Mouse (Mus musculus): ENCODE measurements around the gene Top2a. TPM values are rescaled to one million over a fixed set of nuclear protein-coding genes. Genes with fewer than 3 reads are reported as not detected.

The Top2a gene
- polyA plus RNA-seq, 1 experiment from 2014 or later = 431 TPM

GRCm38 (mm10) chr11:99042834-99043431, 18.9 kb upstream of the Top2a start:
- H3K4me3 ChIP-seq (ENCODE audit: low read depth, low read length) = peak overlapping the region; percentile 10
- no peak overlapping the region for H3K27ac ChIP-seq (ENCODE audit: low read depth, low read length)
- H3K4me1 ChIP-seq (ENCODE audit: control insufficient read depth, insufficient read depth, low read length) = peaks cover 20% of the 10 kb centered on the region
- H3K27me3 ChIP-seq (ENCODE audit: control insufficient read depth, insufficient read depth, low read length) = no peaks in the 10 kb centered on the region
- H3K9me3 ChIP-seq (ENCODE audit: control insufficient read depth, low read length) = no peaks in the 10 kb centered on the region
- ATAC-seq (ENCODE audit: low FRiP score) (no peak), DNase-seq (ENCODE audit: low spot score, missing footprints) (no peak)
- no peaks in the 10 kb centered on the region for H3K36me3 ChIP-seq (ENCODE audit: control insufficient read depth, insufficient read depth, low read length)
- H3K4me2 ChIP-seq = peak overlapping the region; percentile 10; the same call in 1 of the 2 replicates
- H3K9ac ChIP-seq (ENCODE audit: low read length) = no peak overlapping the region
- WGBS = 63% methylated on average over 12 of the region's 12 CpGs

DNA sequence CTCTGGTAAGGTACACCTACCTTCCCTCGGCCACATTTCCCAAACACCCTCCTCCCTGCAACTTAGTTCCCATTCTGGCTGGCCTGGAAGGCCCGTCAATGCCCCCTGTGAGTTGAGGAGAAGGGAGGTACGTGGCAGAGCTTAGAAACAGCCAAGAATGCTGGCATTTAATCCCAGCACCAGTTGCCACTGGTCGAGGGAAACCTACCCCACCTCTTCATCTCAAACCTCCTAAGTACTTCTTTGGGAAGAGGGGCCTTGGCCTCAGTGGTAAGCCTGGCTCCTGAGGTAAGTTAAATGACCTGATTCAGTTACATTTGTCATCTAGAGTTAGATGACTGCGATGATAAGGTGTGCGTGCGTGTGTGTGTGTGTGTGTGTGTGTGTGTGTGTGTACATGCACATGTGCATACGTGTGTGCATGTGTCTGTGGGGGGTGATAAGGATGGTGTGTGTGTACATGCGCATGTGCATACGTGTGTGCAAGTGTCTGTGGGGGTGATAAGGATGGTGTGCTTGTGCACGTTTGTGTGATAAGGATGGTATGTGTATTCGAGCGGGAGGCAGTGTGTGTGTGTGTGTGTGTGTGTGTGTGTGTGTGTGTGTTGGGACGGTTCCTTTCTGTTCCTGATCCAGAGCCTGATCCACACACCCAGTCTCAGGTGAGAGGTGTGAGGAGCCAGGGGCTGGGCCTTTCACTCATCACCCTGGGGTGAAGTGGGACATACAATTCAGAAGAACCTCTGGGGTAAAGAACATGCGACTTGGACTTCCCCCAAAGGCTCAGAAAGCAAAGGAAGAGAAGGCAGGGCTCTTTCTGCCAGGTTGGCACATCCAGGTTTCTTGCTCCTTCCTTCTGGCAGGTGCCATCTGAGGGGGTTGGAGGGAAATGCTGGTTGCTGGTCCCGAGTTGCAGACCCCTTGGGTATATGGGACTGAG, 18.1 kb upstream of the Top2a start:
- peak overlapping the region; percentile 93 for H3K4me2 ChIP-seq
- peak; percentile 89 for DNase-seq (ENCODE audit: low spot score, missing footprints)
- H3K27me3 ChIP-seq (ENCODE audit: control insufficient read depth, insufficient read depth, low read length) = no peaks in the 10 kb centered on the region
- H3K4me1 ChIP-seq (ENCODE audit: control insufficient read depth, insufficient read depth, low read length) = peaks cover 20% of the 10 kb centered on the region
- H3K36me3 ChIP-seq (ENCODE audit: control insufficient read depth, insufficient read depth, low read length) = no peaks in the 10 kb centered on the region
- peak overlapping the region; percentile 53 for H3K4me3 ChIP-seq (ENCODE audit: low read depth, low read length)
- ATAC-seq (ENCODE audit: low FRiP score) = no peak
- whole genome bisulfite sequencing = 57% methylated on average over 16 of the region's 16 CpGs
- peak overlapping the region; percentile 88 for H3K27ac ChIP-seq (ENCODE audit: low read depth, low read length)
- no peaks in the 10 kb centered on the region for H3K9me3 ChIP-seq (ENCODE audit: control insufficient read depth, low read length)
- H3K9ac ChIP-seq (ENCODE audit: low read length) = peak overlapping the region; percentile 91

DNA sequence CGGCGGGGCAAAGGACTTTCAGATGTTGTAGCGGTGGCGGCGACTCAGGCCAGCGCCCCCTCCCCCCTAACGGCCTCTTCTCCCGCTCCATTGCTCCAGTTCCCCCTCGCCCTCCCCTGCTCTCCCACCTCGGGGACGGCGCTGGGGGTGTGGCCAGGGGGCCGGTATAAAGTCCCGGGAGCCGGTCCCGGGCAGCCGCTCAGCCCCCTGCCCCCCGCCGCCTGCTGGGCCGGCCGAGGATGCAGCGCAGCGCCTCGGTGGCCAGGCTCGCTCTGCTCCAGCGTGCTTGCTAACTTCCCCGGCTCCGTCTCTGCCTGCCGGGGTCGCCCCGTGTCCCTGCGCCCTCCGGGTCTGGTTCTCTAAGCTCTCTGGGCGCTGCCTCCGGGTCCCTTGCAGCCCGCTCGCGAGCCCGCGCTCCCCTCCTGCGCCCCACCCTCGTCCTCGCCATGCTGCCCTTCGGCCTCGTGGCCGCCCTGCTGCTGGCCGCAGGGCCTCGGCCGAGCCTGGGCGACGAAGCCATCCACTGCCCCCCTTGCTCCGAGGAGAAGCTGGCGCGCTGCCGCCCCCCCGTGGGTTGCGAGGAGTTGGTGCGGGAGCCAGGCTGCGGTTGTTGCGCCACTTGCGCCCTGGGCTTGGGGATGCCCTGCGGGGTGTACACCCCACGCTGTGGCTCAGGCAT, 17.2 kb upstream of the Top2a start, which contains the start of gene Igfbp4:
Igfbp4 (plus strand) TSS at position 194 of the 679 bp plus-strand sequence.
- peak within 1 kb of the TSS; percentile 91 for H3K9ac ChIP-seq (ENCODE audit: low read length)
- peak within 1 kb of the TSS; percentile 93 for H3K4me2 ChIP-seq
- no peaks in the 10 kb centered on the region for H3K36me3 ChIP-seq (ENCODE audit: control insufficient read depth, insufficient read depth, low read length)
- ATAC-seq (ENCODE audit: low FRiP score) (peak; percentile 85), DNase-seq (ENCODE audit: low spot score, missing footprints) (peak; percentile 98)
- H3K27me3 ChIP-seq (ENCODE audit: control insufficient read depth, insufficient read depth, low read length) = no peaks in the 10 kb centered on the region
- no peaks in the 10 kb centered on the region for H3K9me3 ChIP-seq (ENCODE audit: control insufficient read depth, low read length)
- peak within 1 kb of the TSS; percentile 88 for H3K27ac ChIP-seq (ENCODE audit: low read depth, low read length)
- peak within 1 kb of the TSS; percentile 53 for H3K4me3 ChIP-seq (ENCODE audit: low read depth, low read length)
- peaks cover 20% of the 10 kb centered on the region for H3K4me1 ChIP-seq (ENCODE audit: control insufficient read depth, insufficient read depth, low read length)
- WGBS = under 1% methylated on average over 62 of the region's 63 CpGs

DNA sequence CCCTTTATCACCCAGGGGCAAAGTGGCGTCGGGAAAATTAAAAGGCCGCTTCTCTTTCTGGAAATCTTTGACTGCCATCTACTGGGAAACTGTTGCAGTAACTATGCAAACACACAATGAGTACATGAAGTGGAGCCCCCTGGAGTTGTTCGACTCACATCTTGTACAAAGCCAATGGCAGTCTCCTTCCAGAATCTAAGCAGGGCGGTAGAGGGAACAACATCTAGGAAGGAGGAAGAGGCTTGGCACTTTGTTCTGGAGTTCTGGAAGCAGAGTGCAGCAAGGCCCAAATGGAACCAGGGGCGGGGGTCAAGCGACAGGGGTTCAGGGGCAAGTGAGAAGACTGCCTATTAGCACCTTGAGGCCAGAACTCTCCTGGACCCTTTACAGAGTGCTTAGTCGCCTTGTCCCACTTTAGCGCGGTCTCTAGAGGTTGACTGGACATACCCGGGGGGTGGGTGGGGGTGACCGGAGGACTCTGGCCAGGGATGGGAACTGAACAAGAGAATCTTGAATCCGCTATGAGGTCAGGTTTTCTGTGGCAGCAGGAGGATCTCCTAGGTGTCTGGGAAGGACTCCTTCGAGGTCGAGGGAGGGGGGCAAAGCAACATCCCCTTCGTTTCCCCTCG, 16.5 kb upstream of the Top2a start:
- H3K4me1 ChIP-seq (ENCODE audit: control insufficient read depth, insufficient read depth, low read length) = peaks cover 20% of the 10 kb centered on the region
- peak; percentile 23 for ATAC-seq (ENCODE audit: low FRiP score)

GRCm38 (mm10) chr11:99039782-99040181, 15.8 kb upstream of the Top2a start:
- Histone ChIP-seq H3K27me3 (ENCODE audit: control insufficient read depth, insufficient read depth, low read length) (no peaks in the 10 kb centered on the region), H3K4me1 (ENCODE audit: control insufficient read depth, insufficient read depth, low read length) (peaks cover 20% of the 10 kb centered on the region), H3K9me3 (ENCODE audit: control insufficient read depth, low read length) (no peaks in the 10 kb centered on the region), H3K4me2 (peak overlapping the region; percentile 93), H3K36me3 (ENCODE audit: control insufficient read depth, insufficient read depth, low read length) (no peaks in the 10 kb centered on the region), H3K4me3 (ENCODE audit: low read depth, low read length) (peak overlapping the region; percentile 53), H3K9ac (ENCODE audit: low read length) (peak overlapping the region; percentile 91), H3K27ac (ENCODE audit: low read depth, low read length) (peak overlapping the region; percentile 88)
- 1% methylated on average over 15 of the region's 15 CpGs for WGBS
- peak; percentile 76 for ATAC-seq (ENCODE audit: low FRiP score)
- DNase-seq (ENCODE audit: low spot score, missing footprints) = peak; percentile 98

More for the DNA sequence above, 16.5 kb upstream of the Top2a start:
- no peak for DNase-seq (ENCODE audit: low spot score, missing footprints)
- Histone ChIP-seq H3K27me3 (ENCODE audit: control insufficient read depth, insufficient read depth, low read length) (no peaks in the 10 kb centered on the region), H3K4me3 (ENCODE audit: low read depth, low read length) (peak overlapping the region; percentile 53), H3K9me3 (ENCODE audit: control insufficient read depth, low read length) (no peaks in the 10 kb centered on the region), H3K9ac (ENCODE audit: low read length) (peak overlapping the region; percentile 91), H3K4me2 (peak overlapping the region; percentile 93), H3K27ac (ENCODE audit: low read depth, low read length) (peak overlapping the region; percentile 88), H3K36me3 (ENCODE audit: control insufficient read depth, insufficient read depth, low read length) (no peaks in the 10 kb centered on the region)
- 1% methylated on average over 17 of the region's 17 CpGs for WGBS

GRCm38 (mm10) chr11:99036254-99036653, 12.3 kb upstream of the Top2a start:
- ATAC-seq (ENCODE audit: low FRiP score) = no peak
- no peaks in the 10 kb centered on the region for H3K9me3 ChIP-seq (ENCODE audit: control insufficient read depth, low read length)
- no peak overlapping the region for H3K27ac ChIP-seq (ENCODE audit: low read depth, low read length)
- H3K4me2 ChIP-seq = no peak overlapping the region
- no peaks in the 10 kb centered on the region for H3K36me3 ChIP-seq (ENCODE audit: control insufficient read depth, insufficient read depth, low read length)
- WGBS = 78% methylated on average over 6 of the region's 6 CpGs
- H3K9ac ChIP-seq (ENCODE audit: low read length) = no peak overlapping the region
- no peak for DNase-seq (ENCODE audit: low spot score, missing footprints)
- H3K4me1 ChIP-seq (ENCODE audit: control insufficient read depth, insufficient read depth, low read length) = peaks cover 8% of the 10 kb centered on the region; the same call in 1 of the 2 replicates
- H3K27me3 ChIP-seq (ENCODE audit: control insufficient read depth, insufficient read depth, low read length) = no peaks in the 10 kb centered on the region
- H3K4me3 ChIP-seq (ENCODE audit: low read depth, low read length) = no peak overlapping the region

- Histone ChIP-seq H3K4me1 (ENCODE audit: control insufficient read depth, insufficient read depth, low read length) (0 out of 2 replicates have a peak, but pooled peaks cover under 1% of the 10 kb centered on the region), H3K36me3 (ENCODE audit: control insufficient read depth, insufficient read depth, low read length) (no peaks in the 10 kb centered on the region), H3K27me3 (ENCODE audit: control insufficient read depth, insufficient read depth, low read length) (no peaks in the 10 kb centered on the region), H3K4me2 (no peak overlapping the region), H3K27ac (ENCODE audit: low read depth, low read length) (no peak overlapping the region), H3K4me3 (ENCODE audit: low read depth, low read length) (no peak overlapping the region), H3K9me3 (ENCODE audit: control insufficient read depth, low read length) (no peaks in the 10 kb centered on the region), H3K9ac (ENCODE audit: low read length) (no peak overlapping the region)
- no peak for DNase-seq (ENCODE audit: low spot score, missing footprints)
- ATAC-seq (ENCODE audit: low FRiP score) = no peak
- WGBS = 74% methylated on average over 4 of the region's 4 CpGs
These were observed 11.4 kb upstream of the Top2a start for GRCm38 (mm10) chr11:99035350-99035749.

GRCm38 (mm10) chr11:99026899-99027440, 3.0 kb upstream of the Top2a start:
- no peak for ATAC-seq (ENCODE audit: low FRiP score)
- Histone ChIP-seq H3K4me3 (ENCODE audit: low read depth, low read length) (no peak overlapping the region), H3K9me3 (ENCODE audit: control insufficient read depth, low read length) (no peaks in the 10 kb centered on the region), H3K4me1 (ENCODE audit: control insufficient read depth, insufficient read depth, low read length) (peaks cover 7% of the 10 kb centered on the region), H3K36me3 (ENCODE audit: control insufficient read depth, insufficient read depth, low read length) (peaks cover 1% of the 10 kb centered on the region; the same call in 1 of the 2 replicates), H3K4me2 (no peak overlapping the region), H3K27ac (ENCODE audit: low read depth, low read length) (no peak overlapping the region), H3K9ac (ENCODE audit: low read length) (no peak overlapping the region), H3K27me3 (ENCODE audit: control insufficient read depth, insufficient read depth, low read length) (no peaks in the 10 kb centered on the region)
- no peak for DNase-seq (ENCODE audit: low spot score, missing footprints)
- WGBS = 85% methylated on average over 12 of the region's 12 CpGs

Measured in midbrain, embryonic 11.5 days (tissue).